Mouse (Mus musculus): ENCODE data around the gene Cplx2.

- TF ChIP-seq CTCF (IDR thresholded peaks at IDR 0.05; ENCODE audit: low read depth) (no peak), EP300 (IDR thresholded peaks at IDR 0.05; ENCODE audit: low read depth) (no peak)
These were observed at the start of gene Cplx2 for GRCm38 (mm10) chr13:54371049-54371386.
